Mouse (Mus musculus): ENCODE data around the gene Gli3. TPM values are rescaled to one million over a fixed set of nuclear protein-coding genes. Genes with fewer than 3 reads are reported as not detected.
A peak's percentile ranks its signal among the peaks of the same experiment; 100 is the strongest.

The Gli3 gene
- polyA plus RNA-seq, 1 experiment, result 12.5 TPM

GRCm38 (mm10) chr13:15698284-15698683 lies 235.2 kb downstream of the Gli3 start:
- TF ChIP-seq POLR2A (IDR thresholded peaks at IDR 0.05; ENCODE audit: borderline replicate concordance, extremely low read depth, insufficient read depth, insufficient read length, poor library complexity, severe bottlenecking), result no peak
- TF ChIP-seq CTCF (IDR thresholded peaks at IDR 0.05; ENCODE audit: borderline replicate concordance, extremely low read depth, insufficient read depth, insufficient read length), result no peak
- DNase-seq (ENCODE audit: low read depth), result no peak

DNA sequence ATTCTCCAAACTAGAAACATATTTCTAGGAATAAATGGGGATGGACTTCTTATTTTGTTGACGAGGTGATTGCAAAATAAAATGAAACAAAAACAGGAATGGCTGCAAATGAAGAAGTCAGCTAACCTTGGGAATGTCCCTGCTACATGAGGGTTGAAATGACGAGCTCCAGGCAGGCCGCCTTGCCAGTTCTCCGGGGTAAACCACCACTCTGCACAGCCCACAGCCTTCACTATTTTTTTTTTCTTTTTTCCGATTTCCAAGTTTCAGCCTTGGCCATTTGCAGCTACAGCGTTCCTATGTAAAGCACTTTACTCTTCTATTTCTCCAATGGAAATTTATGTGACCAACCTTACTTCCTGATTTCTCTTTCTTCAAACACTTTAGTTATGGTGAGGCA lies 236.1 kb downstream of the Gli3 start:
- DNase-seq (ENCODE audit: low read depth), result no peak
- TF ChIP-seq POLR2A (IDR thresholded peaks at IDR 0.05; ENCODE audit: borderline replicate concordance, extremely low read depth, insufficient read depth, insufficient read length, poor library complexity, severe bottlenecking), result no peak
- TF ChIP-seq CTCF (IDR thresholded peaks at IDR 0.05; ENCODE audit: borderline replicate concordance, extremely low read depth, insufficient read depth, insufficient read length), result no peak

- no peak for TF ChIP-seq POLR2A (IDR thresholded peaks at IDR 0.05; ENCODE audit: borderline replicate concordance, extremely low read depth, insufficient read depth, insufficient read length, poor library complexity, severe bottlenecking)
- TF ChIP-seq CTCF (IDR thresholded peaks at IDR 0.05; ENCODE audit: borderline replicate concordance, extremely low read depth, insufficient read depth, insufficient read length), result no peak
- DNase-seq (ENCODE audit: low read depth), result no peak
Observed at GRCm38 (mm10) chr13:15704669-15705068, 241.6 kb downstream of the Gli3 start.

- DNase-seq (ENCODE audit: low read depth), result peak; percentile 91
- no peak for TF ChIP-seq POLR2A (IDR thresholded peaks at IDR 0.05; ENCODE audit: borderline replicate concordance, extremely low read depth, insufficient read depth, insufficient read length, poor library complexity, severe bottlenecking)
- TF ChIP-seq CTCF (IDR thresholded peaks at IDR 0.05; ENCODE audit: borderline replicate concordance, extremely low read depth, insufficient read depth, insufficient read length), result no peak
Observed at GRCm38 (mm10) chr13:15707481-15707881, 244.4 kb downstream of the Gli3 start.

DNA sequence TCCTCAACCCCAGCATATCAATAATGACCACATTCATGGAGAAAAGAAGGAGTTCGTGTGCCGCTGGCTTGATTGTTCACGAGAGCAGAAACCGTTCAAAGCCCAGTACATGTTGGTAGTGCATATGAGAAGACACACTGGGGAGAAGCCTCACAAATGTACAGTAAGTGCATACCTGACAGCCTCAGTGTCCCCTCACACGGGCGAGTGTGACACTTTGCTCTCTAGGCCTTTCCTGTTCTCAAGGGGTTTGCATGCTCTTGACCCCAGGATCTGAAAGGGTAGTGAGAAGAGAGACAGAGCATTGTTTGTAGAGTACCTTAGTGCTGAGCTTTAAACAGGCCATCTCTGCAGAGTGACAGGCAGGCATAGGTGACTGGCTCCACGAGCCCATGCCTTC lies 250.5 kb downstream of the Gli3 start:
- DNase-seq (ENCODE audit: low read depth), result no peak
- TF ChIP-seq CTCF (IDR thresholded peaks at IDR 0.05; ENCODE audit: borderline replicate concordance, extremely low read depth, insufficient read depth, insufficient read length) (no peak), POLR2A (IDR thresholded peaks at IDR 0.05; ENCODE audit: borderline replicate concordance, extremely low read depth, insufficient read depth, insufficient read length, poor library complexity, severe bottlenecking) (no peak)

GRCm38 (mm10) chr13:15714331-15714725 lies 251.3 kb downstream of the Gli3 start:
- no peak for DNase-seq (ENCODE audit: low read depth)
- TF ChIP-seq POLR2A (IDR thresholded peaks at IDR 0.05; ENCODE audit: borderline replicate concordance, extremely low read depth, insufficient read depth, insufficient read length, poor library complexity, severe bottlenecking) (no peak), CTCF (IDR thresholded peaks at IDR 0.05; ENCODE audit: borderline replicate concordance, extremely low read depth, insufficient read depth, insufficient read length) (no peak)

DNA sequence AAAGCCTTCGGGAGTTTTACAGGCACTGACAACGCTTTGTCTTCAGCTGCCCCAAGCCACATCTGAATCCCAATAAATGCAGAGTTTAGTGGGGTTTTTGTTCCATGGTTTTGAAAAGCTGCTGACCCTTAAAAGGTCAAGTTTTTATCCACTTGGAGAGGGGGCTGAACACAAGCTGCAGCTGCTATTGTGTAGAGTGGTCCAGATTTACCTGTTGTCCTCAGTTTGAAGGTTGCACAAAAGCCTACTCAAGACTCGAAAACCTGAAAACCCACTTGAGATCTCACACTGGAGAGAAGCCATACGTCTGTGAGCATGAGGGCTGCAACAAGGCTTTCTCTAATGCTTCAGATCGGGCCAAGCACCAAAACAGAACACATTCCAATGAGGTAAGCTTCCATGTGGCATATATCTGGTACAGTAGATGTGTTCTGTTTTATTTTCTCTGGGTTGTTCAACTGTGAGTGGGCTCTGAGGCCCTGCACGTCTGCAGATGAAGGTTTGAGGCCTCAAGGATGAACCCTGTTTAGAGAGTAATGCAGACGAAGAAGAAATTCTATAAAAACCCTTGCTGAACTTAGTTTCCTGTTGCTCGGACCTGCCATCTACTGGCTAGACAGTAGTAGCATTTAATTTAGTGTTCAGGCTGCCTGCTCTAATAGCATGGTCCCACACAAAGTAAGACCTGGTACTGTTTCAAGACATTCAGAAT lies 251.8 kb downstream of the Gli3 start:
- peak; percentile 92 for DNase-seq (ENCODE audit: low read depth)
- TF ChIP-seq CTCF (IDR thresholded peaks at IDR 0.05; ENCODE audit: borderline replicate concordance, extremely low read depth, insufficient read depth, insufficient read length) (peak; percentile 61; the same call in 1 of the 2 replicates), POLR2A (IDR thresholded peaks at IDR 0.05; ENCODE audit: borderline replicate concordance, extremely low read depth, insufficient read depth, insufficient read length, poor library complexity, severe bottlenecking) (no peak)

DNA sequence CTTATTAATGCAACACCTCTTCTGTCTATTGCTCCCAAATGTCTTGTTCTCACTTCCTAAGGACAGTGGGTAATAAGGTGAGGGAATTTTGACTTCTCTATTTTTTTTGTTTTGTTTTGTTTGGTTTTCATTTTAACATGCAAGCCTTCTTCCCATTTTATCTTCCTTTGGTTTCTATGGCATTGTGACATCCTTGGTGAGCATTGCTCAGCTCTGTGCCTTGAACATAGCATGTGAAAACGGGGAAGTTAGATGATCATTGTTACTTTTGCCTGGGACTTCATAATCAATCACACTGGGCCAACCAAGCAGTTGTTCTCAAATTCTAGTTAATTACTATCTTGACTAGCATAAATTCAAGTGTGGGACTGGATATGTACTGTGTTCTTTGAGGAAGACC lies 258.4 kb downstream of the Gli3 start:
- no peak for TF ChIP-seq POLR2A (IDR thresholded peaks at IDR 0.05; ENCODE audit: borderline replicate concordance, extremely low read depth, insufficient read depth, insufficient read length, poor library complexity, severe bottlenecking)
- TF ChIP-seq CTCF (IDR thresholded peaks at IDR 0.05; ENCODE audit: borderline replicate concordance, extremely low read depth, insufficient read depth, insufficient read length), result no peak
- DNase-seq (ENCODE audit: low read depth), result no peak

DNA sequence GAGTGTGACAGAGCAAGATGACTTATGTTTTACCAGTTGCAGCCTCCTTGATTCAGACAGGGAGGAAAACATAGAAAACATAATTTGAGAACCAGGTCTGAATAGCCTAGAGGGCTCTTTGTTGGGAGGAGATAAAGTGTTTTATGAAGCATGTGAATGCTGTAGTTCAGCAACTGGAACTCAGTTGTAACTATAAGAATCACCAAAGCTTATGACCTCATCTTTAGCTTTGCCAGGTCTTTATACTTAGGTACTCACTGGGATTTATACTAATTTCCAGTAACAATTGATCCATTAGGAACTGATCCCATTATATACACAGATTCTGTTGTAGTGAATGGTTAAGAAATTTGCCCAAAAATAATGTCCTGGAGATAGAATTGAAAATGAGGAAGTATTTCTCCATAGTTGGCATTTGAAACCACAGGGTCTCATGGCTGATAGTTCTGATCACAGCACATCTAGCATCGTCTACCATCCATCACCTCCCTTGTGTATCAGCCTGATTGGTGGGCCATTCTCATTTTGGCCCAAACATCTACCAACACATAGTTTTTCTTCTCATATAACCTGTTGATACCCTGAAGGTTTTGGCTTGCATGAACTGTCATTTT lies 259.8 kb downstream of the Gli3 start:
- DNase-seq (ENCODE audit: low read depth), result peak; percentile 46
- no peak for TF ChIP-seq POLR2A (IDR thresholded peaks at IDR 0.05; ENCODE audit: borderline replicate concordance, extremely low read depth, insufficient read depth, insufficient read length, poor library complexity, severe bottlenecking)
- TF ChIP-seq CTCF (IDR thresholded peaks at IDR 0.05; ENCODE audit: borderline replicate concordance, extremely low read depth, insufficient read depth, insufficient read length), result no peak

GRCm38 (mm10) chr13:15724723-15725122 lies 261.7 kb downstream of the Gli3 start:
- no peak for DNase-seq (ENCODE audit: low read depth)
- TF ChIP-seq POLR2A (IDR thresholded peaks at IDR 0.05; ENCODE audit: borderline replicate concordance, extremely low read depth, insufficient read depth, insufficient read length, poor library complexity, severe bottlenecking), result no peak
- TF ChIP-seq CTCF (IDR thresholded peaks at IDR 0.05; ENCODE audit: borderline replicate concordance, extremely low read depth, insufficient read depth, insufficient read length), result no peak

DNA sequence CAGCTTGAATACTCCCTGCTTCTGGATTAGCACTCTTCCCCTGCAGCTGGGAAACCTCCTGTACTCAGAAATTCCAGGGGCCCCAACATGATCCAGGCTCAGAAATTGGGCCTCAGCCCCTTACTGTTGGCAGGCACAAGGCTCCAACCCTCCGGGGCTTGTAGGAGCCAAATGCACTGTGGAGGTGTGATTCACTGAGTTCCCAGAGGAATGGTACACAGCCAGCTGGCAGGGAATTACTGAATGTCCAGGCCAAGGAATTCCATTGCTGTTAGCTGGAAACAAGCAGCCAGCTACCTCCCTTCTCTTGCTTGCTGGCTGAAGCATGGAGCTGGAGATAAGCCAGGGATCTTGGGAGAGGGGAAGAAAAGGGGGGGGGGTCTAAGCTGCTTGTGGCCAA lies 278.7 kb downstream of the Gli3 start:
- TF ChIP-seq POLR2A (IDR thresholded peaks at IDR 0.05; ENCODE audit: borderline replicate concordance, extremely low read depth, insufficient read depth, insufficient read length, poor library complexity, severe bottlenecking) (no peak), CTCF (IDR thresholded peaks at IDR 0.05; ENCODE audit: borderline replicate concordance, extremely low read depth, insufficient read depth, insufficient read length) (no peak)
- DNase-seq (ENCODE audit: low read depth), result peak; percentile 97

- no peak for DNase-seq (ENCODE audit: low read depth)
- no peak for TF ChIP-seq POLR2A (IDR thresholded peaks at IDR 0.05; ENCODE audit: borderline replicate concordance, extremely low read depth, insufficient read depth, insufficient read length, poor library complexity, severe bottlenecking)
- TF ChIP-seq CTCF (IDR thresholded peaks at IDR 0.05; ENCODE audit: borderline replicate concordance, extremely low read depth, insufficient read depth, insufficient read length), result no peak
Observed at GRCm38 (mm10) chr13:15742308-15742707, 279.3 kb downstream of the Gli3 start.
